Mouse (Mus musculus) neural tube, embryonic 11.5 days (tissue): ENCODE data around the gene Trappc6b. TPM values are rescaled to one million over a fixed set of nuclear protein-coding genes. Genes with fewer than 3 reads are reported as not detected.
A peak's percentile ranks its signal among the peaks of the same experiment; 100 is the strongest.

Experiments
- ATAC-seq: fragments of 200-750 bp; cut with Nextera tagmentation; 2 replicates; pipeline ENCODE4 v1.8.0; 2017; ENCODE audit warnings: moderate number of reproducible peaks, mild to moderate bottlenecking, moderate TSS enrichment, moderate library complexity; ENCODE audit not compliant: insufficient read depth, low FRiP score, low TSS enrichment
- DNase-seq: peaks from one replicate; pipeline ENCODE4 v3.0.0-alpha.2; 2015; ENCODE audit warnings: low spot score
- H3K27ac ChIP-seq: fragments of 300-500 bp; sonication (generic); 2 replicates; pipeline ENCODE4 v1.5.1; 2014; ENCODE audit warnings: low read depth, mild to moderate bottlenecking, low read length
- H3K27me3 ChIP-seq: fragments of 300-500 bp; sonication (generic); 2 replicates; pipeline ENCODE4 v1.6.1; 2014; ENCODE audit warnings: mild to moderate bottlenecking, low read length, mixed read lengths; ENCODE audit not compliant: control insufficient read depth, insufficient read depth
- H3K36me3 ChIP-seq: fragments of 300-500 bp; sonication (generic); 2 replicates; pipeline ENCODE4 v1.6.1; 2014; ENCODE audit warnings: mild to moderate bottlenecking, low read length, moderate library complexity, mixed read lengths; ENCODE audit not compliant: control insufficient read depth, insufficient read depth
- H3K4me1 ChIP-seq: fragments of 300-500 bp; sonication (generic); 2 replicates; pipeline ENCODE4 v1.6.1; 2014; ENCODE audit warnings: low read length, mixed read lengths; ENCODE audit not compliant: control insufficient read depth, insufficient read depth
- H3K4me2 ChIP-seq: fragments of 300-500 bp; sonication (generic); 2 replicates; pipeline ENCODE4 v1.6.1; 2014; ENCODE audit warnings: low read depth, mild to moderate bottlenecking, moderate library complexity
- H3K4me3 ChIP-seq: fragments of 300-500 bp; sonication (generic); 2 replicates; pipeline ENCODE4 v1.5.1; 2014; ENCODE audit warnings: low read depth, low read length
- H3K9ac ChIP-seq: fragments of 300-500 bp; sonication (generic); 2 replicates; pipeline ENCODE4 v1.6.1; 2014; ENCODE audit warnings: mild to moderate bottlenecking, low read length
- H3K9me3 ChIP-seq: fragments of 300-500 bp; sonication (generic); 2 replicates; pipeline ENCODE4 v1.6.1; 2016; ENCODE audit warnings: low read length; ENCODE audit not compliant: control insufficient read depth
- WGBS: fragments of 180-500 bp; shearing (Covaris S2); extraction: QIAGEN DNeasy Blood & Tissue Kit; methylation state at CpG from one replicate; pipeline ENCODE4 v1.1.7; 2014; 5-methylcytosine and 5-hydroxymethylcytosine counted together
- polyA plus RNA-seq: library from polyadenylated mRNA; unstranded; fragments of >200 nt; fragmentation: Nextera tagmentation; extraction: Ambion mirVana; gene quantifications from 2 replicates; pipeline ENCODE4 v1.2.1, GENCODE M21; 2014

Trappc6b gene
- polyA plus RNA-seq, 1 experiment from 2014 or later = 74.9 TPM

DNA sequence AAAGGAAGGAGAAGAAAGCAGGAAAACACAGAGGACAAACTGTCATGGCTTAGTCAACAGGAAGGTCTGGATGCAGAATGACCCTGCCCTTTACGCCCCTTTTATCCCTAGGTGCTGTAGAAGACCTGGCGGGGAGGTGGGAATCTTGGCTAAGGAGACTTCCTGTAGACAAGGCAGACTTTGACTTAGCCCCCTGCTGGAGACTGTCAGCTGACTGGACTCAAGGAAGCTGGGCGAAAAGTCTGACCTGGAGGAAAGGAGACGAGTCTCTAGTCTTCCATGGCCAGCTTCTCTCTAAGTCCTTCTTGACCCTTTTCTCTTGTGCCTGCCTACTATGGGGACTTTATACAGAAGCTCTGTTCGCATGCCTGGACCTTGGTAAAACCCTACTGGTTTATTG, 23.2 kb upstream of the Trappc6b start:
- H3K4me3 ChIP-seq = no peak overlapping the region
- DNase-seq (no peak), ATAC-seq (no peak)
- no peak overlapping the region for H3K9ac ChIP-seq
- 72% methylated on average over 5 of the region's 5 CpGs for WGBS
- no peaks in the 10 kb centered on the region for H3K36me3 ChIP-seq
- H3K4me2 ChIP-seq = no peak overlapping the region
- no peak overlapping the region for H3K27ac ChIP-seq
- H3K9me3 ChIP-seq = no peaks in the 10 kb centered on the region
- no peaks in the 10 kb centered on the region for H3K4me1 ChIP-seq
- H3K27me3 ChIP-seq = no peaks in the 10 kb centered on the region

DNA sequence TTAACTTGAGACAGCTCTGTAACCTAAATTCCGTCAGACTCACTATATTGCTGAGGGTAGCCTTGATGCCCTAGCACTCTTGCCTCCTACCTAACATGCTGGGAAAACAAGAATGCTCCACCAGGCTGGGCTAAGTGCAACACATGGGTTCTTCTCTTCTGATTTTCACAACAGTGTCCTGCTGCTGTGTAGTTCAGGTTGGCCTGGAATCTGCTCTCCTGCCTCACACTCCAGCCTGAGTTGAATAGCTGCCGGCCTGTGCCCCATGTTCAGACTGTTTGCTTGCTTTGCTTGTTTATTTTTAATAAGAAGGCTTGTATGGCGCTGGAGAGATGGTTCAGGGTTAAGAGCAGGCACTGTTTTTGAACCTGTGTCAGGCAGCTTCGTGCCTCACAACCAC, 19.2 kb upstream of the Trappc6b start:
- Histone ChIP-seq H3K27ac (no peak overlapping the region), H3K27me3 (no peaks in the 10 kb centered on the region), H3K4me1 (no peaks in the 10 kb centered on the region), H3K4me3 (no peak overlapping the region), H3K9me3 (no peaks in the 10 kb centered on the region), H3K9ac (no peak overlapping the region), H3K36me3 (no peaks in the 10 kb centered on the region), H3K4me2 (no peak overlapping the region)
- DNase-seq (no peak), ATAC-seq (no peak)
- WGBS = 82% methylated on average over 4 of the region's 4 CpGs

DNA sequence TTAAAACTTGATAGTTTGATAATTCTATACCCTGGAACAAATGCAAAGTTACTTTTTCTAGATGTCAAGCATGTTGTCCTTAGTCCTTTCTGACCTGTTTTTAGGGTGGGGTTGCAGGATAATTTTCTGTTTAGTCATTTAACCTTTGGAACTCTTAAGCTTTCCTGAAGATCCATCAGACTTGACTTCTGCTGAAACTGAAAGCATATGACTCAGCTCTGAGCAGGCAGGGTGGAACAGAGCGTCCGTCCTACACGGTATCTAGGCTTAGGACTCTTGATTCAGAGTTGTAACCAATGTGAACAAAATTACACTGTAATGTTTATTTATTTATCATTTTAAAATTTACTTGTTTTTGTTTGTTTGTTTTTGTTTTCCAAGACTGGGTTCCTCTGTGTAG, 16.6 kb upstream of the Trappc6b start:
- no peak overlapping the region for H3K4me2 ChIP-seq
- no peaks in the 10 kb centered on the region for H3K36me3 ChIP-seq
- DNase-seq (no peak), ATAC-seq (no peak)
- H3K4me3 ChIP-seq = no peak overlapping the region
- no peaks in the 10 kb centered on the region for H3K27me3 ChIP-seq
- no peak overlapping the region for H3K27ac ChIP-seq
- WGBS = 91% methylated on average over 3 of the region's 3 CpGs
- no peaks in the 10 kb centered on the region for H3K9me3 ChIP-seq
- no peak overlapping the region for H3K9ac ChIP-seq
- H3K4me1 ChIP-seq = no peaks in the 10 kb centered on the region

DNA sequence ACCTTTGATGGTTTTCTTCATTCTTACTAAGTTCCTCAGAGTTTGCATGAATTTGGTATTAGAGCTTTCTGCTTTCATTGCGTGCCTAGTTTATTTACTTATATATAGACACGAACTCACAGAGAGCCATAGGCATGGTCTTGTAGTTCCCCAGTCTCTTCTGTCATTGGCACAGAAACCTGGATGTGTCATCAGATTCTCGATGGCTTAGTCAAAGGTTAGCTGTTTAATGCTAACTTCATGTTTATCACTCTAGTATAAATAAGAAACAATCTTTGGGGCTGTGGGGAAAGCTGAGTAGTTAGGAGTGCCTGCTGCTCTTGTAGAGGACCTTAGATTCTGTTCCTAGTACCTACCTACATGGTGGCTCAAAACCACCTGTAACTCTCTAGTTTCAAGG, 15.7 kb upstream of the Trappc6b start:
- WGBS = 87% methylated on average over 3 of the region's 3 CpGs

DNA sequence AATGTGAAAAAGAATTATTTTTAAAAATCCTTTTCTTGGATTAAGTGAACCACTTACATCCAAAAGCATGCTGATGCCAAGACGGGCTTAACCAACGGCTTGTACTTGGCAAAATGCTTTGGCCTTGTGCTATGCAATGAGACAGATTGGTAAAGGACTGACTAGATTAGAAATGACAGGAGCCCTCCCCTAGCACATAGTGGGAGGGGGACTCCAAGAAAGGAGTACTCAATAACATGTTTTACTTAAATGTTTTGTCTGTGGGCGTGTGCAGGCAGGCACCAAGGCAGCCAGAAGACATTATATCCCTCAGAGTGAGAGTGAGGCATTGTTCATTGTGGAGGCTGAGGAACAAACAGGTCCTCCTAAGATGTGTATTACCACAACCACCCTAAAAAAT, 12.8 kb upstream of the Trappc6b start:
- H3K4me3 ChIP-seq = no peak overlapping the region
- no peak overlapping the region for H3K27ac ChIP-seq
- peaks cover 11% of the 10 kb centered on the region for H3K36me3 ChIP-seq
- H3K9me3 ChIP-seq = no peaks in the 10 kb centered on the region
- no peak overlapping the region for H3K9ac ChIP-seq
- no peak overlapping the region for H3K4me2 ChIP-seq
- WGBS = 91% methylated on average over 3 of the region's 3 CpGs
- ATAC-seq (no peak), DNase-seq (no peak)
- no peaks in the 10 kb centered on the region for H3K4me1 ChIP-seq
- no peaks in the 10 kb centered on the region for H3K27me3 ChIP-seq

More for the DNA sequence above, 15.7 kb upstream of the Trappc6b start:
- H3K4me1 ChIP-seq = no peaks in the 10 kb centered on the region
- no peak overlapping the region for H3K4me2 ChIP-seq
- ATAC-seq (no peak), DNase-seq (no peak)
- no peaks in the 10 kb centered on the region for H3K27me3 ChIP-seq
- no peak overlapping the region for H3K4me3 ChIP-seq
- no peaks in the 10 kb centered on the region for H3K9me3 ChIP-seq
- no peak overlapping the region for H3K27ac ChIP-seq
- H3K9ac ChIP-seq = no peak overlapping the region
- H3K36me3 ChIP-seq = peaks cover 7% of the 10 kb centered on the region

DNA sequence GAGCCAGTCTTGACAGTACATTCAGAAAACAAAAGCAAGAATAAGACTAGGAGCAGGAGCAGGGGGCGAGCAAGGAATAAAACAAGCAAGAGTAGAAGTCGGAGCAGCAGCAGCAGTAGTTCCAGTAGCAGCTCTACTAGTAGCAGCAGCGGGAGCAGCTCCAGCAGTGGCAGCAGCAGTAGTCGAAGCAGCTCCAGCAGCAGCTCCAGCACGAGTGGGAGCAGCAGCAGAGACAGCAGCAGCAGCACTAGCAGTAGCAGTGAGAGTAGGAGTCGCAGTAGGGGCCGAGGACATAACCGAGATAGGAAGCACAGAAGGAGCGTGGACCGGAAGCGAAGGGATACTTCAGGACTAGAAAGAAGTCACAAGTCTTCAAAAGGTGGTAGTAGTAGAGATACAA, 11.0 kb upstream of the Trappc6b start:
- Histone ChIP-seq H3K4me1 (0 out of 2 replicates have a peak, but pooled peaks cover 4% of the 10 kb centered on the region), H3K27ac (no peak overlapping the region), H3K27me3 (no peaks in the 10 kb centered on the region), H3K9me3 (no peaks in the 10 kb centered on the region), H3K4me2 (no peak overlapping the region), H3K4me3 (no peak overlapping the region), H3K36me3 (peaks cover 14% of the 10 kb centered on the region), H3K9ac (no peak overlapping the region)
- no peak for DNase-seq
- WGBS = 91% methylated on average over 11 of the region's 11 CpGs
- no peak for ATAC-seq

DNA sequence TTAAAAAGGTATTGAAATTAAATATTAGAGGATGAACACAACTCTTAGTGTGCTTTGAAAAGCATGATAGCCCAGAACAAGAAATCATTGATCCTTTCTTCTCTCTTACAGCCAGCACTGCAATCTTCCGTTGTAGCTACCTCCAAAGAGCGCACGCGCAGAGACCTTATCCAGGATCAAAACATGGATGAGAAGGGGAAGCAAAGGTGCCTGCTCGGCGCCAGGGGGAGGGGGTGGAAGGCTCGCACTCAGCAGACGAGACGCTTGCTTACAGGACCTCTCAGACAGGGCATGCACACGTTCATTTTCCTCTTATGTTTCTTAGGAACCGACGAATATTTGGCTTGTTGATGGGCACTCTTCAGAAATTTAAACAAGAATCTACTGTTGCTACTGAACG, 7.5 kb upstream of the Trappc6b start:
- ATAC-seq (no peak), DNase-seq (no peak)
- Histone ChIP-seq H3K4me3 (no peak overlapping the region), H3K4me1 (0 out of 2 replicates have a peak, but pooled peaks cover 4% of the 10 kb centered on the region), H3K4me2 (no peak overlapping the region), H3K27me3 (no peaks in the 10 kb centered on the region), H3K36me3 (peaks cover 14% of the 10 kb centered on the region), H3K9ac (no peak overlapping the region), H3K9me3 (no peaks in the 10 kb centered on the region), H3K27ac (no peak overlapping the region)
- WGBS = 97% methylated on average over 13 of the region's 13 CpGs

DNA sequence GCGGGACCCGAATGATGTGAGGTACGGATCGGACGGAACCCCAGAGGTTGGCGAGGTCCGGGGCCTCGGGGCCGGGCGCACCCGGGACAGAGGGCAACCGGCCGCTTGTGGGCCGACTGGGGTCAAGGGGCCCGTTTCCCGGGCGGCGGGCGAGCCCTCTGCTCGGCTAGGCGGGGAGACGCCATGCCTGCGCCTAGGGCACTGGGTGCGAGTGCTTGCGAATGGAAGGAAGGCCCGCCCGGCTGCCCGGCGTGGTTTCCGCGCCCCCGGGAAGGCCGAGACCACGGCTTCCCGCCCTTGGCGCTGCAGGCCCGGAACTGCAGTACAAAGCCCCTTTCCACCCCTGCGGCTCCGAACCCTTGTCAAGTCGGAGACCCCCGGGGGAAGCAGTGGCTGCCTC, 5.8 kb upstream of the Trappc6b start:
- under 1% methylated on average over 41 of the region's 41 CpGs for WGBS

DNA sequence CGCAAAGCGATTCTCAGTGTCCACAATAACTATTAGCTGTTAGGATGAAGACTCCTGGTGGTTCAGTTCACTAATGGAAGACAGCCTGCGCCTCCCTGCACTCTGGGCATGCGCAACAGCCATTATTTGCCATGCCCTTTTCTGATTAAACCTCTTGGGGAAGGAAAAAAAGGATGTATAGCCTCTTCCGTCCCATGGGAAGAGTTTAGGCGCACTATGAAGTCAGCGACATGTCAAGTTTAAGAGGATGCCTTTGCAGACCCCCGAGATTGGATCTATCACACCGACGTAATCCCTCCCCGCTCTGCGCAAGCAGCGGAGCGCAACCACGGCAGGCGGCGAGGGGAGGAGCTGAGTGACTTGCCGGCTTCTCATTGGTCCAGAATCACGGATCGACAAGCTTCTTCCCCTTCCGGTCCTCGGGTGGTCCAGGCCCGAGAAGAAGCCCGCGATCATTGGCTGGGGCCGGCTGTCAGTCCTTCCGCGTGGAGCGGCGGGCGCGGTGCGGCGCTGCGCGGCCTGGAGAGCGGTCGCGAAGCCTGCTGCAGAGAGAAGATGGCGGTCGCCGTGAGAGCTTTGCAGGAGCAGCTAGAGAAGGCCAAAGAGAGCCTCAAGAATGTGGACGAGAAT, 5.3 kb upstream of the Trappc6b start, which contains the start of gene Pnn:
Pnn (plus strand) TSS at position 437 of the 630 bp plus-strand sequence.
- under 1% methylated on average over 43 of the region's 43 CpGs for WGBS

More for the DNA sequence above, 5.8 kb upstream of the Trappc6b start:
- Histone ChIP-seq H3K9me3 (no peaks in the 10 kb centered on the region), H3K27ac (peak overlapping the region; percentile 85), H3K4me1 (0 out of 2 replicates have a peak, but pooled peaks cover 4% of the 10 kb centered on the region), H3K27me3 (no peaks in the 10 kb centered on the region), H3K4me3 (peak overlapping the region; percentile 99), H3K4me2 (peak overlapping the region; percentile 85), H3K9ac (peak overlapping the region; percentile 99), H3K36me3 (peaks cover 8% of the 10 kb centered on the region)
- ATAC-seq (peak; percentile 58), DNase-seq (no peak)

More for the DNA sequence above, 5.3 kb upstream of the Trappc6b start, which contains the start of gene Pnn:
- H3K9me3 ChIP-seq = no peaks in the 10 kb centered on the region
- H3K9ac ChIP-seq = peak within 1 kb of the TSS; percentile 99
- 0 out of 2 replicates have a peak, but pooled peaks cover 4% of the 10 kb centered on the region for H3K4me1 ChIP-seq
- peak within 1 kb of the TSS; percentile 85 for H3K27ac ChIP-seq
- peak within 1 kb of the TSS; percentile 99 for H3K4me3 ChIP-seq
- H3K27me3 ChIP-seq = no peaks in the 10 kb centered on the region
- peaks cover 5% of the 10 kb centered on the region; the same call in 1 of the 2 replicates for H3K36me3 ChIP-seq
- DNase-seq = peak; percentile 97
- H3K4me2 ChIP-seq = peak within 1 kb of the TSS; percentile 85
- ATAC-seq = peak; percentile 100
